Mouse (Mus musculus) retina, embryonic 14.5 days (tissue): ENCODE results near the gene Ptpn5.
A peak's percentile ranks its signal among the peaks of the same experiment; 100 is the strongest.

Source experiments
- DNase-seq: peaks from one replicate; pipeline ENCODE4 v3.0.0-alpha.2; 2015; ENCODE audit warnings: low spot score

Ptpn5 gene

GRCm38 (mm10) chr7:47111121-47111520 is 22.4 kb downstream of the Ptpn5 start:
- no peak for DNase-seq

GRCm38 (mm10) chr7:47110511-47110910 is 23.0 kb downstream of the Ptpn5 start:
- no peak for DNase-seq

GRCm38 (mm10) chr7:47108779-47109189 is 24.7 kb downstream of the Ptpn5 start:
- no peak for DNase-seq

GRCm38 (mm10) chr7:47106949-47107348 is 26.5 kb downstream of the Ptpn5 start:
- DNase-seq, result no peak

- DNase-seq, result no peak
These were observed 29.6 kb downstream of the Ptpn5 start for GRCm38 (mm10) chr7:47103671-47104414.

- DNase-seq, result no peak
These were observed 30.5 kb downstream of the Ptpn5 start for GRCm38 (mm10) chr7:47102970-47103369.

- DNase-seq, result no peak
These were observed 32.9 kb downstream of the Ptpn5 start for GRCm38 (mm10) chr7:47100615-47101014.

- DNase-seq, result no peak
These were observed 34.2 kb downstream of the Ptpn5 start for GRCm38 (mm10) chr7:47099306-47099705.

- no peak for DNase-seq
These were observed 35.4 kb downstream of the Ptpn5 start for GRCm38 (mm10) chr7:47098044-47098443.

GRCm38 (mm10) chr7:47094969-47095368 is 38.5 kb downstream of the Ptpn5 start:
- no peak for DNase-seq

- DNase-seq, result no peak
These were observed 39.5 kb downstream of the Ptpn5 start for GRCm38 (mm10) chr7:47093935-47094334.

- no peak for DNase-seq
These were observed 48.4 kb downstream of the Ptpn5 start for GRCm38 (mm10) chr7:47085075-47085474.

GRCm38 (mm10) chr7:47081277-47081676 is 52.2 kb downstream of the Ptpn5 start:
- DNase-seq, result peak; percentile 69

- DNase-seq, result no peak
These were observed 52.6 kb downstream of the Ptpn5 start for GRCm38 (mm10) chr7:47080868-47081267.

- peak; percentile 58 for DNase-seq
These were observed 56.0 kb downstream of the Ptpn5 start for GRCm38 (mm10) chr7:47077451-47077850.

- DNase-seq, result no peak
These were observed 56.8 kb downstream of the Ptpn5 start for GRCm38 (mm10) chr7:47076729-47077128.

- DNase-seq, result no peak
These were observed 57.3 kb downstream of the Ptpn5 start for GRCm38 (mm10) chr7:47076193-47076592.

- no peak for DNase-seq
These were observed 59.7 kb downstream of the Ptpn5 start for GRCm38 (mm10) chr7:47073536-47074521.

- peak; percentile 32 for DNase-seq
These were observed 60.9 kb downstream of the Ptpn5 start for GRCm38 (mm10) chr7:47072551-47072950.

- no peak for DNase-seq
These were observed 65.6 kb downstream of the Ptpn5 start for GRCm38 (mm10) chr7:47067879-47068278.

- DNase-seq, result no peak
These were observed 66.5 kb downstream of the Ptpn5 start for GRCm38 (mm10) chr7:47066942-47067341.

- no peak for DNase-seq
These were observed 71.9 kb downstream of the Ptpn5 start for GRCm38 (mm10) chr7:47061560-47061959.

- no peak for DNase-seq
These were observed 74.1 kb downstream of the Ptpn5 start for GRCm38 (mm10) chr7:47059339-47059738.
